Mouse (Mus musculus) hindbrain, embryonic 14.5 days (tissue): ENCODE results near the gene Map2k2. TPM values are rescaled to one million over a fixed set of nuclear protein-coding genes. Genes with fewer than 3 reads are reported as not detected.
A peak's percentile ranks its signal among the peaks of the same experiment; 100 is the strongest.

Source experiments
- ATAC-seq: fragments of 200-750 bp; cut with Nextera tagmentation; 2 replicates; pipeline ENCODE4 v1.8.0; 2017; ENCODE audit warnings: moderate number of reproducible peaks, mild to moderate bottlenecking, moderate TSS enrichment, moderate library complexity; ENCODE audit not compliant: low FRiP score
- DNase-seq: peaks from one replicate; pipeline ENCODE4 v3.0.0-alpha.2; 2015; ENCODE audit warnings: low spot score
- H3K27ac ChIP-seq: fragments of 300-500 bp; sonication (generic); 2 replicates; pipeline ENCODE4 v1.5.1; 2014; ENCODE audit warnings: mild to moderate bottlenecking, moderate library complexity
- H3K27me3 ChIP-seq: fragments of 300-500 bp; sonication (generic); 2 replicates; pipeline ENCODE4 v1.6.1; 2014; ENCODE audit warnings: mild to moderate bottlenecking, low read length, mixed read lengths; ENCODE audit not compliant: control insufficient read depth, insufficient read depth
- H3K36me3 ChIP-seq: fragments of 300-500 bp; sonication (generic); replicated peaks from 2 replicates; pipeline ENCODE4 v1.6.1; 2014; ENCODE audit not compliant: control insufficient read depth, insufficient read depth
- H3K4me1 ChIP-seq: fragments of 300-500 bp; sonication (generic); replicated peaks from 2 replicates; pipeline ENCODE4 v1.6.1; 2014; ENCODE audit warnings: antibody characterized with exemption, low read length, mixed read lengths; ENCODE audit not compliant: control insufficient read depth, insufficient read depth
- H3K4me2 ChIP-seq: fragments of 300-500 bp; sonication (generic); replicated peaks from 2 replicates; pipeline ENCODE4 v1.6.1; 2014; ENCODE audit warnings: mild to moderate bottlenecking, moderate library complexity
- H3K4me3 ChIP-seq: fragments of 300-500 bp; sonication (generic); replicated peaks from 2 replicates; pipeline ENCODE4 v1.5.1; 2014; ENCODE audit warnings: mild to moderate bottlenecking, low read length
- H3K9ac ChIP-seq: fragments of 300-500 bp; sonication (generic); 2 replicates; pipeline ENCODE4 v1.6.1; 2014
- H3K9me3 ChIP-seq: fragments of 300-500 bp; sonication (generic); 2 replicates; pipeline ENCODE4 v1.6.1; 2016; ENCODE audit warnings: low read length; ENCODE audit not compliant: control insufficient read depth
- WGBS: fragments of 180-500 bp; shearing (Covaris S2); extraction: QIAGEN DNeasy Blood & Tissue Kit; methylation state at CpG from one replicate; pipeline ENCODE4 v1.1.7; 2014; 5-methylcytosine and 5-hydroxymethylcytosine counted together
- polyA plus RNA-seq: library from polyadenylated mRNA; unstranded; fragments of >200 nt; fragmentation: Nextera tagmentation; extraction: Ambion mirVana; gene quantifications from 2 replicates; pipeline ENCODE4 v1.2.1, GENCODE M21; 2014

Map2k2 gene
- polyA plus RNA-seq, 1 experiment from 2014 or later: 222 TPM

DNA sequence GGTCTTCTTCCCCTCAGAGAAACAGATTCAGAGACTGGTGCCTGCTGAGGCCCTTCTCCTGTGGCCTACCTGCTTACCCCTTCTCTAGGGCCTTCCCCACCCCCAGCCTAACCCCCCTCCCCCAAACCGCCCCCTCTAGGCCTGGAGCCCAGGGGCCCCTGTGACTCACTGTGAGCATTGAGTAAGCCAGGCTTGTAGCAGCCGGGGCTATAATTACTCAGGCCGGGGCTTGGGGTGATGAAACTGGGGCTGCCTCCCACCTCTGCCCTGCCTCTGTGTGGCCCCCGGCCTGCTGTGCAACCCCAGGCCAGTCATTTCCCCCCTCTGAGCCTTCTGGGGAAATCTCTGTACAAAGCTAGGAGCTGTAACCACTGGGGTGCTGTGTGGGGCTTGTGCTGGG lies 40.6 kb downstream of the Map2k2 start:
- Histone ChIP-seq H3K27me3 (no peaks in the 10 kb centered on the region), H3K4me1 (peaks cover 3% of the 10 kb centered on the region; the same call in 1 of the 2 replicates), H3K4me3 (no peak overlapping the region), H3K36me3 (peaks cover 66% of the 10 kb centered on the region), H3K27ac (no peak overlapping the region), H3K9me3 (no peaks in the 10 kb centered on the region), H3K4me2 (no peak overlapping the region), H3K9ac (no peak overlapping the region; the same call in 1 of the 2 replicates)
- 92% methylated on average over 4 of the region's 4 CpGs for WGBS
- no peak for DNase-seq
- ATAC-seq: no peak

DNA sequence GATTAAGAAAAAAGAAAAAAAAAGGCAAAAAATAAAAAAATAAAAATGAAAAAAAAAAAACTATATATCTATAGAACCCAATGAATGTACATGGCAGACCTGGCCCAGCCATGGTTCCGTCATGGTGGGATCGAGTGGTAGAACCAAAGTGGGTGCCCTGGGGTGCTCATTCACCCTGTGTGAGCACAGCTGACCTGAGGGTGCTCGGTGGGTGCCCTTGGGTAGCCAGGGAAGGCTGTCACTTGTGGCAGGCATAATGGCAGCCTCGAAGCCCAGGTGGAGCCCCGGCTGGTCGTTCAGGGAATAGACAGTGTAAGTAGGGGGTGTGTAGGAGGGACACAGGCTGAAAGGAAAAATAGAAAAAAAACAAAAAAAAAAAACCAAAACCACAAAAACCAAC lies 45.5 kb downstream of the Map2k2 start:
- Histone ChIP-seq H3K27me3 (no peaks in the 10 kb centered on the region), H3K27ac (no peak overlapping the region), H3K9me3 (no peaks in the 10 kb centered on the region), H3K4me3 (no peak overlapping the region), H3K4me2 (no peak overlapping the region), H3K36me3 (peaks cover 81% of the 10 kb centered on the region), H3K9ac (no peak overlapping the region), H3K4me1 (no peaks in the 10 kb centered on the region)
- WGBS: 73% methylated on average over 6 of the region's 6 CpGs
- no peak for ATAC-seq
- DNase-seq: no peak

DNA sequence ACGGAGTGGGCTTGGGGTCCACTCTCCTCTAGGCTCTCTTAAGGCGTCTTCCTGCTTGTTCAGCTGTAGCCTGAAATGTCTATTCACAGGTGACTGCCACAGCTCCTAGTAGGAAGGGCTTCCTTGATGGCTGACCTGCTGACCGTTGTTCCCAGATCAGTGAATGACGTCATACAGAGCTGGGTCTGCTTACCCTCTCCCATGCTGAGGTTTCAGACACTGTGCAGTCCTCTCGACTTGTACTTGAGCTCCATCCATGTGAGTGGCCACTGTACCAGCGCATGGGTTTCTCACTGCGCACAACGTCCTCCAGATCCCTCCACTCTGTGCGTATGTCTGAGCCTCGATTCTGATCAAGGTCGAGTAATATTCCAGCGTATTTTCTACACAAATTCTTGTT lies 46.9 kb downstream of the Map2k2 start:
- WGBS: 85% methylated on average over 12 of the region's 12 CpGs
- Histone ChIP-seq H3K27ac (no peak overlapping the region), H3K4me1 (no peaks in the 10 kb centered on the region)

DNA sequence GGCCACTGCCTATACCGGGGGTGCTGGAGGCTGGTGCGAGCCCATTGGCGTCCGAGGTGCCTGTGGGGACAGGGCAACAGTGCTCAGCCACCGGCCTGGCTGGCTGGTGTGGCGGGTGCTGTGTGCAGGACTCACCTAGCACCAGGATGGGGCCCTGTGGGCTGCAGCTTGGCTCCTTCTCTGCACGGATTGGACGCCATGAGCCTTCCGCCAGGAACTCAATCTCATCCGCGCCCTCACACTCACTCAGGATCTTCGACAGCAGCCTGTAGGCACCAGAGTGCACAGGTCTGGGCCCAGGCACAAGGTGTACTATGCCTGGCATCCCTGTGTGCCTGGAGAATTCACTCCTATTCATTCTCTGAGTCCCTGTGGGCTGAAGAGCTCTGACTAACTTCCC lies 48.6 kb downstream of the Map2k2 start:
- ATAC-seq (no peak), DNase-seq (no peak)
- Histone ChIP-seq H3K27ac (no peak overlapping the region), H3K27me3 (no peaks in the 10 kb centered on the region), H3K36me3 (peaks cover 82% of the 10 kb centered on the region), H3K4me1 (no peaks in the 10 kb centered on the region), H3K9ac (no peak overlapping the region), H3K4me3 (no peak overlapping the region), H3K4me2 (no peak overlapping the region), H3K9me3 (no peaks in the 10 kb centered on the region)
- WGBS: 93% methylated on average over 12 of the region's 12 CpGs

More for the DNA sequence above, 46.9 kb downstream of the Map2k2 start:
- no peak for DNase-seq
- no peak overlapping the region for H3K9ac ChIP-seq
- peaks cover 81% of the 10 kb centered on the region for H3K36me3 ChIP-seq
- H3K27me3 ChIP-seq: no peaks in the 10 kb centered on the region
- H3K9me3 ChIP-seq: no peaks in the 10 kb centered on the region
- H3K4me2 ChIP-seq: no peak overlapping the region
- no peak; the same call in 1 of the 2 replicates for ATAC-seq
- H3K4me3 ChIP-seq: no peak overlapping the region

DNA sequence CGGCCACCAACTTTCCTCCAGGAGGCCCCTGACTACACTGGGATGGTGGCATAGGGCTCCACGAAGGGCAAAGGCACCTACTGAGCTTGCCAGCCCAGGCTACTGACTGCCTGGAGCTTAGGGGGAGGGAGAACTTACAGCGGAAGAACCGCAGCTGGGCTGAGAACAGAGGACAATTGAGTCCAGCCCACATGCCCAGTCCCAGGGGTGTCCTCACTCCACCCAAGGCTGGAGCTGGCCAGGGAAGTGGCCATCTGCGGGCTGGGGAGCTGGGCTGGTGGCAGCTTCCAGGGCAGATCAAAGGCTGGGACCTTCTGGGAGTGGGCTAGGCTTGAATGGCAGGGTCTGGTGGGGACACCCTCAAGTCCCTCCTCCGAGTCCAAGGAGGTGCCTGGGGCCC lies 49.0 kb downstream of the Map2k2 start:
- no peaks in the 10 kb centered on the region for H3K27me3 ChIP-seq
- no peaks in the 10 kb centered on the region for H3K4me1 ChIP-seq
- no peak overlapping the region for H3K27ac ChIP-seq
- H3K9ac ChIP-seq: no peak overlapping the region
- WGBS: 84% methylated on average over 6 of the region's 6 CpGs
- DNase-seq (no peak), ATAC-seq (no peak)
- H3K4me3 ChIP-seq: no peak overlapping the region
- peaks cover 80% of the 10 kb centered on the region for H3K36me3 ChIP-seq
- H3K4me2 ChIP-seq: no peak overlapping the region
- no peaks in the 10 kb centered on the region for H3K9me3 ChIP-seq

DNA sequence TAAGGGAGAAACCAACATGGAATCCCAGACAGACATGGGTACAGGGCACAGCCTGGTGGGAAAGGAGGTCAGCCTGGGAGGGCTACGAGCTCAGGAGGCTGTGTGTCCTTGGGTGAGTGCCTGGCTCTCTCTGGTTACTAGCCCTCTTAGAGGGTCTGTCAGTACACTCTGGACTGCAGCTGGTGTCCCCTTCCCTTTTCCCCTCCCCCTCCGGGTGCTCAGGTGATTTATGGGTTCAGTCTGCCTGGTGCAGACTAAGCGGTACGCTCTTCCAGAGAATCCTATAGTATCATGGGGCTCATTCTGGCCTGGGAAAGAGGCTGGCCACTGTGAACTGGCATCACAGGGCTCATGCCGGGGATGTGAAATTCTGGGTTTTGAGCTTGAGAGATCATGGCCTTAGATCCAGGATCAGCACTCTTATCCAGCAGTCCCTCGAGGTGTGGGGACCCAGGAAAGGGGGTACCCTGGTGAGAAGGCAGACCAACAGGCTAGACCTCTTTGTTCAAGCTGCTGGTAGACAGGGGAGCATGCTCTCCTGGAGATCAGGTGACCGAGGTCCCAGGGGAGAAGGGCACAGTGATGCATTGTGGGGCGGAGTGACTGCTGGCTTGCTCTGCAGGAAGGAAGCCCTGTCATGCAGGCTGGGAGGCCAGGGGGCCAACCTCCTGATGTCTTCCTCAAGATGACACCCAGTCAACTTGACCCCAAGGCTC lies 56.0 kb downstream of the Map2k2 start:
- Histone ChIP-seq H3K9me3 (no peaks in the 10 kb centered on the region), H3K27me3 (no peaks in the 10 kb centered on the region), H3K4me2 (no peak overlapping the region), H3K36me3 (peaks cover 77% of the 10 kb centered on the region), H3K4me3 (no peak overlapping the region), H3K9ac (no peak overlapping the region), H3K4me1 (peaks cover 8% of the 10 kb centered on the region), H3K27ac (no peak overlapping the region)
- ATAC-seq (no peak; the same call in 1 of the 2 replicates), DNase-seq (no peak)
- 79% methylated on average over 8 of the region's 8 CpGs for WGBS

DNA sequence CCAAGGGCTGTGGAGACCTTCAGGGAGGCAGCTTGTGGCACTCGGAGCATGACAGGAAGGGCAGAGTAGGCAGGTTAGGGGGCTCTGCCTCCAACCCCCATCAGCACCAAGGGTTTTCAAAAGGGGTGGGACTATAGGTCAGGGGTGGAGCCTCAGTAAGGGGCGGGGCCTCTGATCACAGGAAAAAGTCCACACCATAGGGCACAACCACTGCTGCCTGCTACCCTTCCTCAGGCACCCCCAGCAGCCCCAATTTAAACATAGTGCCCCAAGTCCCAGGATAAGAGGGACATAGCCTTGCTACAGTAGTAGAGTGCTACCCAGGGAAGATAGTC lies 56.6 kb downstream of the Map2k2 start:
- Histone ChIP-seq H3K4me2 (no peak overlapping the region), H3K9me3 (no peaks in the 10 kb centered on the region), H3K36me3 (peaks cover 72% of the 10 kb centered on the region), H3K4me3 (no peak overlapping the region), H3K4me1 (peaks cover 11% of the 10 kb centered on the region), H3K27me3 (no peaks in the 10 kb centered on the region), H3K9ac (no peak overlapping the region), H3K27ac (no peak overlapping the region)
- no peak for DNase-seq
- no peak for ATAC-seq
- WGBS: 67% methylated on average over 2 of the region's 2 CpGs

DNA sequence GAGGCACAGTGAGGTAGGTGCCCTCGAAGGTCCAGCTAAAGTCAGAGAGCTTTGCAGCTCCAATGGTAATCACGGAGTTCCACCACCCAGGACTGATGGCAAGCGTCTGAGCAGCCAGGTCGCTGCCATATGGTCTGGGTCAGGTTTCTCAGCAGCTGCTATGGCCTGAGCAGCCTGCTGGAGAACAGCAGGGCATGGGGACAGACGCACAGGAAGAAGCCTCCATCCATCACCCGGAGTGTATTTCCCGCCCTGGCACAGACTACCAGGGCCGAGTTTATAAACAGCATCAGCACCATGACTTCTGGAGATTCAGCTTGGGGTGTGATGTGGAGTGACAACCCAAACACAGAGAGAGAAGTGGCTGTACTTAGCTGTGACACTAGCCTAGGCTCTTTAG lies 59.4 kb downstream of the Map2k2 start:
- WGBS: 87% methylated on average over 8 of the region's 8 CpGs
- Histone ChIP-seq H3K4me3 (no peak overlapping the region), H3K9me3 (no peaks in the 10 kb centered on the region), H3K4me1 (peaks cover 22% of the 10 kb centered on the region), H3K4me2 (no peak overlapping the region), H3K27me3 (no peaks in the 10 kb centered on the region), H3K27ac (no peak overlapping the region), H3K9ac (no peak overlapping the region), H3K36me3 (peaks cover 45% of the 10 kb centered on the region)
- ATAC-seq: no peak
- DNase-seq: no peak

DNA sequence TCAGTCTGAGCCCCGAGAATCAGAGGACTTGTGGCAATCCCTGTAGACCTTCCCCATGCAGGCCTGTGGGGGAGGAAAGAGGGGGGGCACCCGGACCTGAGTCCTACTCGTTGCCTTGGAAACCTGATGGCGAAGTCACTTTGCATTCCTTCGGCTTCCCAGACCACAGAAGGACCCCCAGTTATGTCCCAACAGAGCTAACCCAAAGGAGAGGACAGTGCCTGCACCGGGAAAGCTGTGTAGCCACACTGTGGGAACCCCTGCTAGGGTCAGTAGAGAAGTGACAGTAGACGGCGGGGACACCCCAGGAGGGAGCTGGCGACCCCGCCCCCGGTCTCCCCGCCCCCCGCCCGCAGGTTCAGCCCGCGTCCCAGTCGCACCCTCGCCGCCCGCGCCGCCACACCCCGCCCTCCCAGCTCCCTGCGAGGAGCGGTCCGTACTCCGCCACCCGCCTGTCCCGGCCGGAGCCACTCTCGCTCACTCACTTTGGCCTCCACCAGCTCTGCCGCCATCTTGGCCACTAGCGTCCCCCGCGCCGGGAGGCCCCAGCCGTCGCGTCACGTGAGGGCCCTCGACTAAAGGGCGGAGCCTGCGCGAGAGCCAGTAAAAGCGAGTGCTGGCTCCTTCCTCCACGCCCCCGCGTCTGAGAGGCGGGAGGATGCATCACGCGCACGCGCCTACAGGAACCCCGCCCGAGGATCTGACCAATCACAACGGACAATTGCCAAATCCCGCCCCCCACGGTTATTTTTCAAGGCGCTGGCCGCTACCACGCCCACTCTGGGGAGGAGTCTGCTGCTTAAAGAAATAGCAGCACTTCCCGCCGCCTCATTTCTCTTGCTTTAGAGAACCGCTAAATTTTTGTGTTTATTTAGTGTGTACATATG lies 61.7 kb downstream of the Map2k2 start, which contains the start of gene Pias4:
Pias4 (minus strand) TSS at position 724 of the 887 bp plus-strand sequence.
- H3K36me3 ChIP-seq: peaks cover 22% of the 10 kb centered on the region
- peak within 1 kb of the TSS; percentile 89 for H3K4me3 ChIP-seq
- peak; percentile 100 for DNase-seq
- H3K9me3 ChIP-seq: no peaks in the 10 kb centered on the region
- H3K9ac ChIP-seq: peak within 1 kb of the TSS; percentile 83
- ATAC-seq: peak; percentile 93
- peaks cover 22% of the 10 kb centered on the region for H3K4me1 ChIP-seq
- WGBS: under 1% methylated on average over 53 of the region's 64 CpGs
- peak within 1 kb of the TSS; percentile 81 for H3K4me2 ChIP-seq
- H3K27ac ChIP-seq: peak within 1 kb of the TSS; percentile 75
- H3K27me3 ChIP-seq: no peaks in the 10 kb centered on the region
